Mouse (Mus musculus) kidney, postnatal 10 days (tissue): ENCODE results near the gene 6430550D23Rik.

ENCODE experiments used
- DNase-seq: peaks from one replicate; pipeline ENCODE4 v3.0.0; 2021; ENCODE audit warnings: mixed read lengths

The 6430550D23Rik gene

DNA sequence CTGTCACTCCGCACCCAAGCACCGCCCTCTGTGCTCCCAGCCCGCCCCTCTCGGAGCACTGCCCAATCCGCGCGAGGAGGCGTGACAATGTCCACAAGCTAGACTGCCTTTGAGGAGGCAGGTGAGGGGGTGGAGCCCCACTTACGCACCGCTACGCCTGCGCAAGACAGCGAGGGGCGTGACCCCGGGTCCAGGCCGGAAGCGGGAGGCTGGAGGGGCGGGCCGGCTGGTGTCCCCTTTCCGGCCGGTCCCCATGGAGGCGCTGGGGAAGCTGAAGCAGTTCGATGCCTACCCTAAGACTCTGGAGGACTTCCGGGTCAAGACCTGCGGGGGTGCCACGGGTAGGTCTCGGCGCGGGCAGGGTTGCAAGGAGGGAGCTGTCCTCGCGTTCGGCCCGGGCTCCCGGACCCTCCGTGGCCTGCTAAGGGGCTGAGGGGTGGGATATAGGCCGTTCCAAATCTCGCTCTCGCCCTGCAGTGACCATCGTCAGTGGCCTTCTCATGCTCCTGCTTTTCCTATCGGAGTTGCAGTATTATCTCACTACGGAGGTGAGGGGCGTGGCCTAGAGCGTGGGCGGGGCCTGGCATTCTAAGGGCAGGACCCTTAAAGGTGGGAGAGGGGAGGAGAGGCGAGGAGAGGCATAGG is at the start of gene 6430550D23Rik, which contains the start of gene Ergic3:
Gene 6430550D23Rik, minus strand, starts transcription at position 90 of the 645 bp plus-strand sequence.
Gene Ergic3, plus strand, starts transcription at position 158 of the 645 bp plus-strand sequence.
- DNase-seq, result peak; percentile 99

DNA sequence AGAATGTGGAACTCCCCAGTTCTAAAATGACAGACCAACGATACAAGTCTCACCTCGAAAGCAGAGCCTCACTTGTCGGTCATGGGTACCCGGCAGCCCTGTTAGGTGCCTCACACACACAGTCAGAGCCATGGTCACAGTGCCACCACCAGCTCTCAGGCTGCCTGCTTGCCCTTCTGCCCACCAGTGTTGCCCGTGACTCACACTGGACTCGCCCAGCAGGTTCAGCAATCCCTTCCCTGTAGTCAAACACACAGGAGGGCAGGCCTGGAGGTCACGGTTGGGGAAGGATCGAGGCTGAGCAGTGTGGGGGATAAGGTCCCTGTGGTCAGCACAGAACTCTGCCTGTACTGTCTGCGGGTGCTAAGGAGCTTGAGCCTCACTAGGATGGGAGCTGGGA is 45.0 kb upstream of the 6430550D23Rik start, which contains the start of gene Fer1l4:
Gene Fer1l4, minus strand, starts transcription at position 132 of the 400 bp plus-strand sequence.
- no peak for DNase-seq

DNA sequence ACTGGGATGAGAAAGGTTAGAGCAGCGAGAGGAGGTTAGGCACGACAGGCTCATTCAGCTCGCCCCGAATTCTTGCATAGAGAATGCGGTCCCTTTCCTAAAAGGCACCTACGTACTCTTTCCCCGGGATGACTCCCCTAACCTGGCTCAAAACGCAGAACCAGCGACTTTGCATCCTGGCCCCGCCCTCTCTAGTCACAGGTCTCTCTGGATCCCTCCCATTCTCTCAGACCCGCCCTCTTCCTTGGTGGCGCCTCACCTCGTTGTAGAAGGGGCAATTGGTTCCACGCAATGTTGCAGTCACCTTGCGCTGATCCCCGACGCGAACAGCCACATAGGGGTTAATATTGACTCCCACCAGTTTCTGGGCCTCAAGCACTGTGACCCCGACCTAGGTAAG is 40.2 kb upstream of the 6430550D23Rik start:
- DNase-seq, result no peak

DNA sequence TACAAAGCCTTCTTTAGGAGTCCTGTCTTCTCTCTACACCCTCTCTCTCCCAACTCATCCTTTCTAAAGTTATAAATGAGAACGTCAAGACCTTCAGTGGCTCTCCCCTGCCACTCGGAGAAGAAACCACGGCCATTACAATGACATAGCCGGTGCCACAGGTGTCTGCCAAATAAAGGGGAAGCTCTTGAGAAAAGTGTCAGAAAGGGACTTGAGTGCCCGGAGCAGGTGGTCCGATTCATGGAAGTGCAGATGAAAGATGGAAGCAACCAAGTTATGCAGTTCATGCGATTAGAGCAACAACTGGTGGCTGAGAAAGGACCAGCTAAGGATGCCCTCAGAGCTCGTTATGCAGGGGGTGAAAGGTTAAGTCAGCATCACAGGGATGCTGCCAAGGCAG is 35.1 kb upstream of the 6430550D23Rik start:
- DNase-seq, result no peak

DNA sequence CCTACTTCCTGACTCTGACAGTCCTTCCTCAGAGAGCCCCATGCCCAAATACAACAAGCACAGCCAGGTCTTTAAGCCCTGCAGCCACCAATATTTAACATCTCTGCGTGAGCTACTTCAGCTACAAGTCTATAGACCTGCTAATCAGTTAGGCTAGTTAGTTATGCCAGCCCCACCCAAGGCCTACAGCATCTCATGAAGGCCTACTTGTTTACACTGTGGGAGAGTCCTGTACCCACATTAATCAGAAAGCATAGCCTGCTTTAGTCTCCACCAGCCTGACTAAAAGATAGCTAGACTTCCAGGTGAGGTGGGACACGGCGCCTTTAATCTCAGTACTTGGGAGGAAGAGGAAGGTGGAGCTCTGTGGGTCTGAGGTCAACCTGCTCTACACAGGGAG is 31.6 kb upstream of the 6430550D23Rik start:
- no peak for DNase-seq

DNA sequence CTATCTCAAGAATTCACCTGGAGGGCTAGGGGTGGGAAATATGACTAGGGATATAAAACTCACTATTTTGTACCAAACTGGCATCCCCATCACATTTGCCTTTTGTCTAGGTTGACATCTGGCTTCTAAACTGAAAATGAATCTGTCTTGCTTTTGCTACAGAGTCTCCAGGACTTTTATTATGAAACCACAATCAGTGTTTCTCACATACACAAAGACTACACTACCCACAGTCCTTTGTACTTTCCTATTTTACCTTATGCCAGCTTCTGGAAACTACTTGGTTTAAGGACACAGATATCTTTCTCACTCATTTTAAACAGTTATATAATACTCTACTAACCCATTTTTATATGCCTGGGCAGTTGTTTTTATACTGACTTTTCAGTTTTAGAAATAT is 17.7 kb upstream of the 6430550D23Rik start:
- no peak for DNase-seq

DNA sequence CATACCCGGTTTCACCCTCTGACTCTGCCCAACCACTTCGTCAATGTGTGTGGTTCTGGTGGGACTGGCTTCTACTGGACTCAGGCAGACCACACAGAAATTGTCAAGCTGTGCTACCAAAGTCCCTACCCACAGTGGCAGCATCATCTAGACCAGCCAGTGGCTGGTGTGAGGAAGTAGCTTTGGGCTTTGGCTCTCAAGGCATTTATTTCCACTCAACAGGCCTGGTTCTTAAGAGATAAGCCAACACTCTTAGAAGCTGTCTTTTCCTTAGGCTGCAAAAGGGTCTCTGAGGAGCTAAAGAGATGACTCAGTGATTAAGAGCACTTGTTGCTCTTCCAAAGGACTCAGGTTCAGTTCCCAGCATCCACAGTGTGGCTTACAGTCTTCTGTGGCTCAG is 14.0 kb upstream of the 6430550D23Rik start:
- DNase-seq, result no peak

DNA sequence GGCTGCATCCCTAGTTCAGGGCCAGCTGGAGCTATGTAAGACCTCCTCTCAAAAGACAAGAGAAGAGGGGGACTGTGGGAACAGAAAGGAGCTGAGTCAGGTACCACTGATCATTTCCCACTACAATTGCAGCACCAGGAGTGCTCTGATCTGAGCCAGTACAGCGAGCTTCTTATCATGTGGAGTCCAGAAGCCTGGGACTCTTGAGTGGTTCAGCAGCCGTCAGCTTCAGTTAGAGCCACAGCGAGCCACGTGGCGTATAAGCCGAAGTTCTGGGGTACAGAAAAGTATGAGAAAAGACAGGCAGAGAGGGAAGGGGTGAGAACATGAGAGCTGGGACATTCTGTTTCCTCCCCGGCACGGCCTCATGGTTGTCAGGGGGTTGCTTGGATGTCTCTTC is 13.4 kb upstream of the 6430550D23Rik start:
- no peak for DNase-seq

DNA sequence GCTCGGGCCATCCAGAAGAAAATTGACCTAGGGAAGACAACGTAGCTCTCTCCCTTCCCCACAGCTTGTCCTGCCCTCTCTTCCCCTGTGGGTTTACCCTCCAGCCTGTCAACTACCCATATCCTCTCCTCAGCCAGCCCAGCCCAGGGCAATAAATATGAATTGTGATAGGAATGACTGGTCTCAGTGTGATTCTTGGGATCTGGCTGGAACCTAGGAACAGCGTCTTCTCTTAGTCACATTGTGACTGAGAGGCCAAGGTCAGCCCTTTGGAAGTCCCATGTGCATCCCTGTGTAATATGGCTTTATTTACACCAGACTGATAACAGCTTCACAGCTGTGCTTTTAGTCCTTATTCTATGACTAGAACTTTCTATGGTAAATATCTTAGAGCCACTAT is 10.3 kb upstream of the 6430550D23Rik start:
- DNase-seq, result no peak

DNA sequence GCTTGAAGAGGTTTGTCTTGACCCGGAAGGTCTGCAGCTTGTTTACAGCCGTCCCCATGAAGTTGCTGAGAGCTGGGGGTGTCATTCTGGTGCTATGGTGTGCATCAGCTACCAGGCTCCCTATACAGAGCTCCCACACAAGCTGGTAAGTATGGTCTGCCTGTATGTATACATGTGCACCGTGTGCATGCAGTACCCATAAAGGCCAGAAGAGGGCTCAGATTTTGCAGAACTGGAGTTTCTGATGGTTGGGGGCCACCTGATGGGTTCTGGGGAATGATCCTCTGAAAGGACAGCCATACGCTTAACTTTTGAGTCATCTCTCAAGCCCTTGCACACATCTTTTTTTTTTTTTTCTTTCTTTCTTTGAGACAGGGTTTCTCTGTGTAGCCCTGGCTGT is 2.4 kb downstream of the 6430550D23Rik start:
- peak; percentile 25 for DNase-seq

DNA sequence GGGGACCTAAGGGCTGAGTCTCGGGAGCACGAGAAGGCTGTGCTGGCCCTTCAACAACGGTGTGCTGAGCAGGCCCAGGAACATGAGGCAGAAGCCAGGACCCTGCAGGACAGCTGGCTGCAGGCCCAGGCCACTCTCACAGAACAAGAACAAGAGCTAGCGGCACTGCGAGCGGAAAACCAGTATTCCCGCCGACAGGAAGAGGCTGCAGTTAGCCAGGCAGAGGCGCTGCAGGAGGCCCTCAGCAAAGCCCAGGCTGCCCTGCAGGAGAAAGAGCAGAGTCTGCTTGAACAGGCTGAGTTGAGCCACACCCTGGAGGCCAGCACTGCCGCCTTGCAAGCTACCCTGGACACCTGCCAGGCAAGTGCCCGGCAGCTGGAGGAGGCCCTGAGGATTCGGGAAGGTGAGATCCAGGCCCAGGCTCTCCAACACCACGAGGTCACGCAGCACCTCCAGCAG is 15.9 kb downstream of the 6430550D23Rik start:
- peak; percentile 70 for DNase-seq

DNA sequence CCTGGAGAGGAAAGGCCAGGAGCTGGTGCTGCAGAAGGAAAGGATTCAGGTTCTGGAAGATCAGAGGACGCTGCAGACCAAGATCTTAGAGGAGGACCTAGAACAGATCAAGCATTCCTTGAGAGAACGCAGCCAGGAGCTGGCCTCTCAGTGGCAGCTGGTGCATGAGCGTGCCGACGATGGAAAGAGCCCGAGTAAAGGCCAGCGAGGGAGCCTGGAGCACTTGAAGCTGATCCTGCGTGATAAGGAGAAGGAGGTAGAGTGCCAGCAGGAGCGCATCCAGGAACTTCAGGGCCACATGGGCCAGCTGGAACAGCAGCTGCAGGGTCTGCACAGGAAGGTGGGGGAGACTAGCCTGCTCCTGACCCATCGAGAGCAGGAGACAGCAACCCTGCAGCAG is 16.6 kb downstream of the 6430550D23Rik start:
- DNase-seq, result no peak

DNA sequence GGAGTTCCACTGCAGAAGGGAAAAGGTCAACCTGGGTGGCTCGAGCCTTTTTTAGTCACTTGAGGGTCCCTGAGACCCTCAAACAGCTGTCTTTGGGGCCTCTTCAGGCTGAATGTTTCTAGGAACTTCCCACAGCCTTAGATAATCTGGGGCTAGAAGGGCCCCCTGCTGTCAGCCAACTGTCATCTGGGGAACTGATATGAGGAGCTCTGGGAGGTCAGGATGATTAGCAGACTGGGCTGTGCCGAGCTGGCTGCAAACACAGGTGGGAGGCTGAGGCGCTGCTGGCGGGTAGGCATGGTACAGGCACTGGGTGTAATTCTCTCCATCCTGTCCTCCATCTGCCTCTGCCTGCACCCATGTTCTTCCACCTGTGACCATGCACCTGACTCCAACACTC is 18.7 kb downstream of the 6430550D23Rik start:
- no peak for DNase-seq

DNA sequence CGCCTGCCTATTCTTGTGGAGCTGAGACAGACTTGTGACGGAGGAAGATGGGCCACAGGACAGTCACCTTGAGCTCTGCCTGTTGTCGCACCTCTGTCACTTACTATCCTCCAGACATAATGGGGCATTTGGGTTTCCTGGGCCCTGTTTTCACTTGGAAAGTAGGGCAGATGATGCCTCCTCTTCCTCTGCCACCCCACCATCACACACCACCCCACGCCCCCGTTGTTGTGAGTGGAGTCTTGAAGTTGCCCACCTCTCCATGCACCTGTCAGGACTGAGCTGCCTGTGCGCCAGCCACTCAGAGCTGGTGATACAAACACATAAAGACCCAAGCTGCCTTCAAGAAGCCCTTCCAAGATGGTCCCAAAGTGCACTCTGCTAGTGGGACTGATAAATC is 20.6 kb downstream of the 6430550D23Rik start:
- DNase-seq, result no peak

DNA sequence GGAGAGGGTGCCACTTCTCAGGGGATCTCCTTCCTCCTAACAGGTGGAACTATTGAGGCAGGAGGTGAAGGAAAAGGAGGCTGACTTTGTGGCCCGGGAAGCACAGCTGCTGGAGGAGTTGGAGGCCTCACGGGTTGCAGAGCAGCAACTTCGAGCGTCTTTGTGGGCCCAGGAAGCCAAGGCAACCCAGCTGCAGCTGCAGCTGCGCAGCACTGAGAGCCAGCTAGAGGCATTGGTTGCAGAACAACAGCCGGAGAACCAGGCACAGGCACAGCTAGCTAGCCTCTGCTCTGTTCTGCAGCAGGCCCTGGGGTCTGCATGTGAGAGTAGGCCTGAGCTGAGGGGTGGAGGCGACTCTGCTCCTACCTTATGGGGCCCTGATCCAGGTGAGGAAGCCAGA is 22.0 kb downstream of the 6430550D23Rik start:
- DNase-seq, result no peak

DNA sequence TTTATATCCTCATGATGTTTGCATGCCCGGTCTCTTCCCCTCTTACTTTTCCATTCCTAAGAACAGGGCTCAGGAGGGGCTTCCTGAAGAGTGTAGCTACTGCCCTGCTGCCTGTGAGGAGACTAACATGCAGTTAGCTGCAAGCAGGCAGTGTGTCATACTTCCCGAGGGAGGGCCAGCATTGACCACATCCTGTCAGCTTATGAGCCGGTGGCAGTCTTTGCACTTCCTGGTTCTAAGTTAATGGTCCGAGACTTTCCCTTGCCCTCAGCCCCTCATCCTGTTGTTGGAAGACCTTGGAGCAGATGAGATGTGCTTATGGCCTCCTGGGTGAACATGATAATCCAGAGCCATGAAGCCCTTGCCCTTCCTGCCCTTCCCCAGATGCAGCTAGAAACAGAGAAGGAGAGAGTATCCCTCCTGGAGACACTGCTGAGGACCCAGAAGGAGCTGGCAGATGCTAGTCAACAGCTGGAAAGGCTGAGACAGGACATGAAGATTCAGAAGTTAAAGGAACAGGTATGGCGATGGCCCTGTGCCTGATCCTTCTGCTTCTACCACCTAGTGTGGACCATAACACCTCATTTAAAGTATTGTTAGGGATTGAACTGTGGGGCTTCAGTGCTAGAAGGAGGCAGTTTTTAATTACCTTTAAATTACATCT is 28.3 kb downstream of the 6430550D23Rik start:
- peak; percentile 64 for DNase-seq

DNA sequence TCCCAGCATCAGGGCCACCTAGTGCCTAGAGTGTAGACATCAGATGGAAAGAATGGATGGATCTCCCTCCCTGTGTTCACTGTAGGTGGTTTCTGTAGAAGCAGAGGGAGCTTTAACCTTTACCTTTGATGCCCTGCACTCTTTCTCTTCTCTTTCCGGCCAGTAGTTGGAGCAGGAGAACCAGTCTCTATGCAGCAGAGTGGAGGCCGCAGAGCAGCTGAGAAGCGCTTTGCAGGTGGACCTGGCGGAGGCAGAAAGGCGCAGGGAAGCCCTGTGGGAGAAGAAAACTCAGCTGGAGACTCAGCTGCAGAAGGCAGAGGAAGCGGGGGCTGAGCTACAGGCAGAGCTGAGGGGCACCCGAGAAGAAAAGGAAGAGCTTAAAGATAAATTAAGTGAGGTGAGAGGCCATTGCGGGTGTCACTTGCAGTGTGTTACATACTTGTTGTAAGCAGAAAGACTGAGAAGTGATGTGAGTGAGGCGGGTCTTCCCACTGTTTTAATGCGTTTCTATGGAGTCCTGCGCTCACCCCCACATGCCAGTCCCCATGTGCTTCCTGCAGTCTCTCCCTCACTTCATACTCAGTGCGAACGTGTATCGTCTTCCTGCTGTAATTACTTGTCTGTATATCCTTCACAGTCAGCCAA is 33.6 kb downstream of the 6430550D23Rik start:
- DNase-seq, result no peak

DNA sequence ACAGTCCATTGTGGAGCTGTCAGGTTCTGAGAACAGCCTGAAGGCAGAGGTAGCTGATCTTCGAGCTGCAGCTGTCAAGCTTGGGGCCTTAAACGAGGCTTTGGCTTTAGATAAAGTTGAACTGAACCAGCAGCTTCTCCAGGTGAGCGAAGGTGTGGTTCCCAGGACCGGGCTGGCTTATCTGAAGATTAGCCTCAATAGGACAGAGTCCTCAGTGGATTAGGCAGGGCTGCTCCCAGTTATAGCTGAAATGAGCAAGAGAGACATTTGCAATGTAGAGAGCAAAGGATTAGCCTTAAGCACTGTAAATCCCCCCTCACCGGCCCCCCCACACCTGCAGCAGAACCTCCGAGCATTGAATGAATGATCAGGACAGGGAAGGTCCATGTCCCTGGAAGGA is 34.4 kb downstream of the 6430550D23Rik start:
- DNase-seq, result no peak

DNA sequence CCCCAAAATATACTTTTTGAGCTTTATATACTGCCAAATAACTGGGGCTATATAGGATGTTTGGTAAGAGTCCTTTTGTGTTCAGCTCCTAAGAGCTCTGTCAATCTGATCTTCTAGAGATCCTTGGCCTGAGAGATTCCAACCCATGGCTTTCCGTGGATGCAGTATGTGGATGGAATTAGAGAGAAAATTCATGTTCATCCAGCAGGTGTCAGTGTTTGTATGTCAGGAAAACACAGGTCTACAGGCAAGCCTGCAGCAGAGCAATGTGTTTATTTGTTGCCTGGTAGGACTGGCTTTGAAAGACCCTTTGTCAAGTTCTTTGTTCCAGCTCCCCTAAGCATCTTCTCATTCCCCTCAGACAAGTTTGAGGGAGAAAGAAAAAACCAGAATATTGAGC is 44.8 kb downstream of the 6430550D23Rik start:
- DNase-seq, result peak; percentile 19

DNA sequence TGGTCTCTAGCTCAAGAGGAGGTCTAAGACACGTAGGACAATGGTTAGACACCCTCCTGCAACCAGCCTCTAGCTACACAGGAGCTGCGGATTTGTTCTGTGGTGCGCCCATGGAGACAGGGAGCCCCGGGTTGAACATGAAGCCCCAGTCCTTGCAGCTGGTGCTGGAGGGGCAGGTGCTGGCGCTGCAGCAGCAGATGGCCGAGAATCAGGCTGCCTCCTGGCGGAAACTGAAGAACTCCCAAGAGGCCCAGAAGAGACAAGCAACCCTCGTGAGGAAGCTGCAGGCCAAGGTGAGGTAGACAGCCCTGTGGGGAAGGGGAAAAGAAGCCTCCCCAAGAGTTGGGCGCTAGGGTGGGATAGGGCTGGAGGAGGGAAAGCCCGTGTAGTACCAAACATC is 45.9 kb downstream of the 6430550D23Rik start:
- no peak for DNase-seq

DNA sequence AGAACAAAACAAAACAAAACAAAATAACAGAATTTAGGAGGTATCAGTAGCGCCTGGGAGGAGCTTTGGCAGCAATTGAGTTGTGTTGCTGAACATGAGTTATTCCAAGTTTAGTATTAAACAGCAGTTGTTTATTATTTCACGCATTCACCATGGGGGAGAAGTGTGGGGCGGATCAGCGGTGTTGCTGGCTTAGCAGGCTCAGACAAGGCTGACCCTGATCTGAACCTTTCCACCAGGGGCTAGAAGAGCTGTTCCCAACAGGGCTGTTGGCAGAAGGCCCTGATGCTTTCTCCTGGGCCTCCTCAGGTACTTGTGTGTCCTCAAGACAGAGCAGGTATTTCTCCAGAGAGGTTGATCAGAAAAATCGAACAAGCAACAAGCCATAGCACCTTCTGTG is 47.8 kb downstream of the 6430550D23Rik start:
- DNase-seq, result peak; percentile 39

DNA sequence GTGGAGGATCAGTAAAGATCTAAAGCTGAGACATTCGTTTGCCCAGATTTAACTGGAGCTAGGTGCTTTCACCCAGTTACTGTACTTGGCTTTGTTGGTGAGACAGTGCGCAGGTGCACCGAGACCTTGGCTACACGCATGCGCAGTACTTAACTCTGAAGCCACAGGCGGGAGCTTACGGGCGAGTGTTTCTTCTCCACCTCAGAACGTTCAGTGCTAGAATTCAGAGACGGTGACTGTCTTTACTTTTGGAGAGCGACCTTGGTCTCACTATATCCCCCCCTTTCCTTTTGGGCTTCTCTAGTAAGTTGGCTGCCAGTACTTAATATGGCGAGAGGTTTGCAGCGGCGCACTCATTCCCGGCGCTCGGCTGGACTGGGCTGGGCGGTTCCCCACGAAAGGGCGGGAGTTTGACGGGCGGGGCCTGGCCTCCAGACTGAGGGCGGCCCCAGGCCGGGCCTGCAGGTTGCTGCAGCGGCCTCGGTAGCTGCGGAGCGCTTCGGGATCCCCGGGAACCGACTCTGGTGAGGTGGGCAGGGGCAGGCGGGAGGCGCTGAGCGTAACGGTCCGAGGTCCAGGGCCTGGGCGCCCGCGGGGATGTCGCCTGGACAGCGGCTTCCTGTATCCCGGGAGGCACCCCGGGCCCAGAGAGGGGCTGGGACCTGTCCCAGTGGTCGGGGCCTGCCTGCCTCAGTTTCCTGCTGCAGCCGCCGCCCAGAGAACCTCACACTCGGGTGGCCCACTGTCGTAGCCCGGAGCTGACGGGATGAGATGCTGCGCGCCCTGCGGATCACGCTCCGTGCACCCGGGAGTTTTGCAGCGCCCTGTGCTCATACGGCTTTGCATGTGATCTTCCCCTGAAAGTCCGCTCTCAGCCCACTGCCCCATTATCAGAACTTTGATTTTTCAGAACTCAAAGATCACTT is 51.4 kb downstream of the 6430550D23Rik start, which contains the start of gene Cep250:
Gene Cep250, plus strand, starts transcription at position 325 of the 926 bp plus-strand sequence.
- DNase-seq, result peak; percentile 95

DNA sequence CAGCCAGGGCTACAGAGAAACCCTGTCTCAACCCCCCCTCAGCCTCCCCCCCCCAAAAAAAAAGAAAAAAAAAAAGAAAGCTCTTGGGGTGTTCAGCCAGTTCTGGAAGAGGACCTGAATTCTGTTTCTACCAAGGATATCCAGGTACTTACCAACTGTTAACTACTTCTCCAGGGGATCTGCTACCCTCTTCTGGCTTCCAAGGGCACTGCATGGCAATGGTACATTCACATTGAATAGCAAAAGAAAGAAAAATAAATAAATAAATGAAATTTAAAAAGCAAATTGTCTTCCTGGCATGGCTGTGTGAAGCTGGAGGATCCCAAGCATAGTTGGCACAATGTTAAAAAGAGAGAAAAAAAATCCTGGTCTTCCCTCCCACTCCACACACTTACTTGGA is 55.8 kb downstream of the 6430550D23Rik start:
- DNase-seq, result peak; percentile 86
